Mouse (Mus musculus) A20 (cell line): ENCODE measurements at regions not wholly inside any gene's neighbourhood (a gene's known extent, or its start where the extent isn't known, plus 50 kb on each side); places are given as distances from the start of the nearest gene placed in this dataset.

Experiments used
- DNase-seq: peaks from one replicate; pipeline ENCODE4 v3.0.0-alpha.2; 2011; ENCODE audit warnings: low read depth, low spot score

- no peak for DNase-seq
Observed at GRCm38 (mm10) chr4:39926021-39926591, 216.8 kb upstream of the Aco1 start.

DNA sequence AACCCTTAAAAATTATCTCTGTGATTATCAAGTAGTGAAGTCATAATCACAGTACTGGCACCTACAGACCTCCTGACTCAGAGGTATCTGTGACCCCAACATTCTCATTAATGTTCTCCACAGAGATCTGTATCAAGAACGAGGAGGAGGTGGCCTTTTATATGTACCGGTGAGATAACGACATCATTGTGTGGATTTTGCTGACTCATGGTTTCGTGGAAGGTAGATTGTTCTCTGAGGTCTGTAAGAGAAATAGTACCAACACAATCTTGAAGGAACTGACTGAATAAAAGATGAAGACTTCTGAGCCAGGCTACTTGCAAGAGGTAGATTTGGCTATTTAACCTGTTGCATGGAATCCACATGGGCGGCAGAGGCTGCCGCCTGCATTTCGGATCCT is 216.3 kb upstream of the Aco1 start:
- no peak for DNase-seq

DNA sequence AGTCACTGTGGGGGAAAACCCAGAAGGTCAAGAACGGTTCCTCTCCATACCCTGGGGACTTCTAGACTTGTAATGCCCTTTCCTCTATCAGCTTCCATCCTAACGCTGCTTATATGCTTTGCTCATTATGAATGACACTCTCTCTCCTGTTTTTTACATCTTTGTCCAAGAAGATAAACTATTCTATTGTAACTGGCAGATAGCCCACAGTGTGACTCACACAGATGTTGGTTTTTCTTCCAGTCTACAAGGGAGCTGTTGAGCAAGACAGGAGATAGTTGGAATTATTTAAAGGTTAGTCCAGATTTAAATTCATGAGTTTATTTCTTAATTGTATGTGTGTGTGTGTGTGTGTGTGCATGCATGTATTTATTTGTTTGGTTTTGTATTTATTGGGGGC is 214.4 kb upstream of the Aco1 start:
- DNase-seq, result no peak

DNA sequence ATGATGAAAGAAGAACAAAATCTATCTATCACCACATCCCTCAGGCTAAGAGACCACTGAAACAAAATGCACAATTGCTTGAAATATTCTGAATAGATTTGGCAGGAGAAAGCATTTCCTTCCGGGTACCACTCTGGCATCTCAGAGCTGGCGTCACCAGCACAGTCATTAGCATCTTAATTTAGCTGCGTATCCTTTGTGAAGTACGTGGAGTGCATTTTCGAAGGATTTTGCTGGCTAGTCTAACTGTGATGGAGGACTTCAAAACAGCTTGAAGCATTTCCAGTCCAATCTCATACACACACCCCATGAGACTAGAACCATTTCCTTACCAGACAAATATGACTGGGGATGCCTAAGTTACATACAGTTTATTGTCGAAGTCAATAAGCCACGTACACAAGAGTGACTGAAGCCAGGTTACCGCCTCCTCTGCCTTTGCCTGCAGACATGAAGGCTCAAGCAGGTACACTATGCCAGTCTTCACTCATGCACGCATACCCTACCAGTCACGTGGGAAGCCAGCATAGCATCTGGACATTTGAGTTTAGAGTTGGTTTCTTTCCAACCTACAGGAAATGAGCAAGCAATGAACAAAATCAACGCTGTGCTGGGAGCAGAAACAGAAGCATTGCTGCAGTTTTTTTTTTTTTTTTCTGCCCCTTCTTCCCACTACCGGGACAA is 208.7 kb upstream of the Aco1 start:
- no peak for DNase-seq

- no peak for DNase-seq
Observed at GRCm38 (mm10) chr4:39958687-39959086, 184.2 kb upstream of the Aco1 start.

DNA sequence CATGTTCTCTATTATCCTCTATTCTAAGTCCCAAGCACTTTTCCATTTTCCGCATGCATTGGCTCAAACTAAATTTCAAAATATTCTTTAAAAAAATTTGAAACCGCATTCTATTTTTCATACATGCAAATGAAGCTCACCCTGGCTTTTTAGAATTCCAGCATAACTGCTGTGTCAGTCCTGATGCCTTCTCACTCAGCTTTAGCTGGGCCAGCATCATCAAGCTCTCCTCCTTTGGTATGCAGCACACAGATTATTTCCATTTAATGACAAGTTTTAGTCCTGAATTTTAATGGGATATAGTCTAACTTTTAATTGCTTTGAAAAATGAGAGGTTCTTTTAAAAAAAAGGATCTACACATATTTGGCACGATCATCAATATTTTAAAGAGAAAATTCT is 174.9 kb upstream of the Aco1 start:
- DNase-seq, result no peak

GRCm38 (mm10) chr4:39991358-39991757 is 151.5 kb upstream of the Aco1 start:
- no peak for DNase-seq

GRCm38 (mm10) chr4:39991851-39992250 is 151.0 kb upstream of the Aco1 start:
- no peak for DNase-seq

DNA sequence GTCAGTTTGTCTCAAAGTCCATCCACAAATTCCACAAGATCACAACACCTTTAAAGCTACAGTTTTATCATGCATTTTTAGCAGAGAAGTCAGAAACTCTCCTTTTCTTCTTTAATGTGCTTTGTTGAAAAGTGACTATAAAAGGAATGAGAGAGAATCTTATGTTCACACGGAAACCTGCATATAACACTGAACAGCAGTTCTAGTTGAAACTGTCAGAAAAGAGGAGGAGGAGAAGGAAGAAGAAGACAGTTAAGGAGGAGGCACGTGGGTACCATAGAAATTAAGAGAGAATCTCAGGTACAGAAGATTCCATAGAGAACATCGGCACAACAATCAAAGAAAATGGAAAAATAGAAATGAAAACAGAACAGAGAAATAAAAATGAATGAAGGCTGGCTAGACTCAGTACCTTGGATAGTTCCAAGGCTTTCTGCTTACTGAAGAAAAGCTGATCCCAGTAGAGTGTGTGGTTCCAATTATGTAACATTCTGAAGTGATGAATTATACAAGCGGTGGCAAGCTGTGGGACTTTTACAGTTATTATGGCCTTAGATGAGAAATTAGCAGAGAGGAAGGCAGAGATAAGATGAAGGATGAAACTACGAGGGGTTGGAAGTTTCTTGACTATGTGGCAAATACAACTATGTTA is 144.0 kb upstream of the Aco1 start:
- DNase-seq, result no peak

DNA sequence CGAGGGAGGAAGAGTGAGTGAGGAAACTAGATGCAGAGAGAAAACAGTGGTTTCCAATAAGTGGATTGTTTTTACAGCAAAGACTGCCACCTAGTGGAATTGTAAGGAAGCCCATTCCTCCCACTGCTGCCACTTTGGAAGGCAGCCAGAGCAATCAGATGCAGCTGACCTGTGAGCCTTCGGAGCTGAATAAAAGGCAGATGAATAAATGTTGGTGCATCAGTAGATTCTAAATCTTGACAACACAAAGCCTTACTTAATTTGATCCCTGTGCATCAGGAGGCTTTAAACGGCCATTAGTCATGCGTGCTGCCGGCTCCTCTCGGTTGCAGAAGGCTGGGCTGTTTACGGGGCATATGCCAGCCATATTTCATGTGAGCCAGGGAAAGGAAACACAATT is 128.2 kb upstream of the Aco1 start:
- DNase-seq, result peak; percentile 50

DNA sequence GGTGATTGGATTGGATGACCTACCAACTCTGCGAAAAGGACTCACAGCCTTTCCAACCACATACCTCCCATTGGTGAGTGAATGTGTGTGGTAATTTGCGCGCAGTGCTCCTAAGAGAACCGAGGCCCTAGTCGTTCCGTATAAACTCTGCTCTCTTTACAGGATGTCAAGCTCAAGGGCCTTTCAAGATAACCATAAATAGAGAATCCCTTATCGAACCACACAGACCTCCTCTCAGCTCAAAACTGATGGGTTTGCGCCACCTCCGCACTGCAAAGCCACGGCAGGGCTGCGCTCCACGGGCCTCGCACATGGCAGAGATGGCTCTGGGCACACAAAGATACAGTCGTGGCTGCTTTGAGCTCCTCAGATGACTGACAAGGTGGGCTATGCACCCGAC is 126.0 kb upstream of the Aco1 start:
- no peak for DNase-seq

GRCm38 (mm10) chr4:40018208-40018607 is 124.7 kb upstream of the Aco1 start:
- DNase-seq, result no peak

- DNase-seq, result no peak
Observed at GRCm38 (mm10) chr4:40031361-40031760, 111.5 kb upstream of the Aco1 start.

DNA sequence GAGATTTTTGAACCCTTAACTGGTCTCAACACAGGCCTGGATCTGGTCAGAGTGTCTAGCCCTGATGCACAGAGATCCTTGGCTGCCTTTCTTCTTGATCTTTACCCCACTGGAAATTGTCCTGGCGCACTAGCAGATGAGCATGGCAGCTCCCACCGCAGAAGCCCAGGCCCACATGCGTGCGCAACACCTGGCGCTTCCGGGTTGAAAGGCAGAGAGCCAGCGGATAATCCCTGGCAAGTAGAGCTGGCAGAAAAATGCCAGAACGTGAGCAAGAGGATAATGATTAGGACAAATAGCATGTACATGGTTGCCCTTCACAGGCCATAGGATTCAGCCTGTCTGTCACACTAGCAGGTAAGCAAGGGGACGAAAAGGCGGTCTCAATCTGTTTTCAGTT is 95.0 kb upstream of the Aco1 start:
- no peak for DNase-seq

- DNase-seq, result no peak
Observed at GRCm38 (mm10) chr4:40049086-40049485, 93.8 kb upstream of the Aco1 start.

DNA sequence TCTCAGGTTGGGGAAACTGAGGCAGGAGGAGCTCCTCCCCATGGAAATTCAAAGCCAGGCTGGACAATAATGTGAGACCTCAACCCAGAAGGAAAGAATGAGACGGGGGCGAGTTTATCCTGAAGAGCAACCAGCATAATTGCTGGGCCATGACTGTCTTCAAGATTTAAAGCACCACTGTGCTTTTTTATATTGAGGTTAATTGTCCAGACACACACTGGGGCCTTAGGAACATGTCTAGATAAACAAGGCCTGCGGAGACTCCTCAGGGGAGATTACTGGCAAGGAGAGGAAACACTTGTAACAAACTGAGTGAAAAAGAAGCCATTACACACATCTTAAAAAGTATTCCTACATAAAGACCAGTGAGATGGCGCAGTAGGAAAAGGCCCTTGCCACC is 91.0 kb upstream of the Aco1 start:
- DNase-seq, result no peak

GRCm38 (mm10) chr4:40053391-40053790 is 89.5 kb upstream of the Aco1 start:
- no peak for DNase-seq

DNA sequence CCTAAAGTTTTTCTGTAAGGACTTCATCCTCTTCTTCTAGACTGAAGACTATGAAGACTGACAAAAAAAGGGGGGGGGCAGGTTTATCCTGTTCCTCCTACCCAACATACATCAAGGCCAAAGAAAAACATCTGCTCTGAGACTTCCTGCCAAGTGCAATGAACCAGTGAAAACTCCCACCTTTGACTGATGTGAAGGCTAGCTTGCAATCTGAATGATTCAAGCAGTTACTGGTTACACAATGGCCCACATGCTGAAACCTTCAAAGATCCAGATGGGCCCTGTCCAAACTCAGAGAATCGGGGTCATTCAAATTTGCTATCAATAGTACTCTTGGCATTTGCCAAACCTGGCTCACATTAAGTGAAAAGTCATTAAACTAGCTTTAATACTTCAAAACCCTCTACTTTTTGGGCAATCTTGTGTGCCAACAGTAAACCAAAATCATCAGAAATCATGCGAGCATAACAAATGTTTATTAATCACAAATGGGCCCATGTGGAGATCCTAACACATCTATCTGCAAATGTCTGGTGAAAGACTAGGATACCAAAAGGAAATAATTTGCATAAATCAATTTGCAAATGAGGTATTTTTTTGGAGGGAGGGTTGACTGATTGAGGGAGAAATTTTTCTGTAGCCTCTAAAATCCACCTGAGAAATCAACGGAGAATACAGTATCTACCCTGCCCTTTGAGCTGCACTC is 79.0 kb upstream of the Aco1 start:
- peak; percentile 47 for DNase-seq

GRCm38 (mm10) chr4:40064457-40064836 is 78.4 kb upstream of the Aco1 start:
- peak; percentile 74 for DNase-seq

DNA sequence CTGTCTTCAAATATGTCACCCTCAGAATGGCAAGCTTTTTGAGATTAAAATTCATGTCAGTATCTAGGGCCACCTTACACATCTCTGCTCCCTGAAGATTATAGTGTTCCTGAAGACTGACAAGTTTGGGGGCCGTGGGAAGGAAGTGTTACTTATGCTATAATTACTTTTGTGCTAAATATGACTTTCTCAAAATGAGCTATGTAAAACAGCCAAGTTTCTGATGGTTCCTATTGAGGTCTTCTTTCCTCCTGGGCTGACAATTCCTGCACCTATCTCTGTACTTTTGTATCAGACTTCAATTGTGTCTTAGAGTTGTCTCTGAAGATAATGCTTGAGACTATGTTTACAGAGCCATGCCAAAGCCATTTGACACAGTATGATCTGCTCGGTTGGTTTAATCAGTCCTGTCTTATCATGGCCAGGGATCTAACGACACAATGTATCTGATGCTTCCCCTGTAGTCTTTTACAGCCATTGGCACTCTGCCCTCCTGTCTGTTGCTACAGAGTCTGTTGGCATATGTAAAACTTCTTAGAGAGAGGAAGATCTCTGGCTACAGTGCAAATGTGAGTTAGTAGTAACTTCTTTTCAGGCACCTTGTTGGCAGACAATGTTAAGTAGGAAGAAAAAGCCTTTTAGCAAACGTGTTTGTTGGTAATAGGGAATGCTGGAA is 71.8 kb upstream of the Aco1 start:
- no peak for DNase-seq

- no peak for DNase-seq
Observed at GRCm38 (mm10) chr4:40081035-40081434, 61.8 kb upstream of the Aco1 start.

DNA sequence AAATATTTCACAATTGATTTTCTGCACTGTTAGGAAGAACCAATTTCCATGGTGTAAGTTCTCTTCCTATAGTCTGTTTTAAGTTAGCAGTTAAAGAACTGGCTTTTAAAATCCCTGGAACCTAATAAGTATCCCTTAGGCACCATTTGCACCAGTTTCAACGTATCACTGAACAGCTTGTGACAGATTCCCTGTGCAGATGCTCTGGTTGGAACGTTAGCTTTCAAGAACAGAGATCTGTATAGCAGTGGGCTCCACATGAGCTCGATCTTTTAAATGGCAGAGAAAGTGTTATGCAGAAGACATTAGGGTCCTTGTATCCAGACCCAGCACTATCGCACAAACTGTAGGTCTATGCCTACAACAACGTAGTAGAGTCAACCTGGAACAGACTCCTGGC is 52.6 kb upstream of the Aco1 start:
- DNase-seq, result no peak
